Mouse (Mus musculus) lung, postnatal 0 days (tissue): ENCODE measurements around the gene Tbc1d12. TPM values are rescaled to one million over a fixed set of nuclear protein-coding genes. Genes with fewer than 3 reads are reported as not detected.

Experiments
- ATAC-seq: fragments of 200-750 bp; cut with Nextera tagmentation; 2 replicates; pipeline ENCODE4 v1.8.0; 2017; ENCODE audit warnings: moderate library complexity
- DNase-seq: peaks from one replicate; pipeline ENCODE4 v3.0.0-alpha.2; 2016; ENCODE audit warnings: low spot score
- H3K27ac ChIP-seq: fragments of 300-500 bp; sonication (generic); 2 replicates; pipeline ENCODE4 v1.5.1; 2014; ENCODE audit warnings: antibody characterized with exemption, mild to moderate bottlenecking, low read length, mixed read lengths
- H3K27me3 ChIP-seq: fragments of 300-500 bp; sonication (generic); replicated peaks from 2 replicates; pipeline ENCODE4 v1.6.1; 2014; ENCODE audit warnings: low read length, mixed read lengths; ENCODE audit not compliant: insufficient read depth
- H3K36me3 ChIP-seq: fragments of 300-500 bp; sonication (generic); 2 replicates; pipeline ENCODE4 v1.6.1; 2014; ENCODE audit warnings: low read length, mixed read lengths; ENCODE audit not compliant: insufficient read depth
- H3K4me1 ChIP-seq: fragments of 300-500 bp; sonication (generic); 2 replicates; pipeline ENCODE4 v1.6.1; 2014; ENCODE audit warnings: antibody characterized with exemption, low read depth, low read length, mixed read lengths; ENCODE audit not compliant: insufficient read depth
- H3K4me2 ChIP-seq: fragments of 300-500 bp; sonication (generic); replicated peaks from 2 replicates; pipeline ENCODE4 v1.6.1; 2014; ENCODE audit warnings: low read depth, mild to moderate bottlenecking, low read length, moderate library complexity, mixed read lengths
- H3K4me3 ChIP-seq: fragments of 300-500 bp; sonication (generic); 2 replicates; pipeline ENCODE4 v1.5.1; 2014; ENCODE audit warnings: low read depth, low read length
- H3K9ac ChIP-seq: fragments of 300-500 bp; sonication (generic); replicated peaks from 2 replicates; pipeline ENCODE4 v1.6.1; 2014; ENCODE audit warnings: low read depth, mild to moderate bottlenecking
- H3K9me3 ChIP-seq: fragments of 300-500 bp; sonication (generic); 2 replicates; pipeline ENCODE4 v1.6.1; 2016; ENCODE audit warnings: low read length, mixed read lengths
- CTCF ChIP-seq: IDR thresholded peaks from 2 replicates; pipeline ENCODE4 v1.5.1; 2016; ENCODE audit warnings: antibody characterized with exemption, mild to moderate bottlenecking
- EP300 ChIP-seq: IDR thresholded peaks from 2 replicates; pipeline ENCODE4 v1.6.1; 2016; ENCODE audit warnings: antibody characterized with exemption, mild to moderate bottlenecking, control low read depth
- WGBS: fragments of 180-500 bp; shearing (Covaris S2); extraction: QIAGEN DNeasy Blood & Tissue Kit; methylation state at CpG from one replicate; pipeline ENCODE4 v1.1.7; 2014; 5-methylcytosine and 5-hydroxymethylcytosine counted together
- polyA plus RNA-seq: library from polyadenylated mRNA; unstranded; fragments of >200 nt; fragmentation: Nextera tagmentation; extraction: Ambion mirVana; gene quantifications from 2 replicates; pipeline ENCODE4 v1.2.1, GENCODE M21; 2015

The Tbc1d12 gene
- polyA plus RNA-seq, 1 experiment from 2014 or later = 2.8 TPM

GRCm38 (mm10) chr19:38818191-38818590, 18.2 kb upstream of the Tbc1d12 start:
- no peak overlapping the region for H3K27ac ChIP-seq
- H3K27me3 ChIP-seq = no peaks in the 10 kb centered on the region
- ATAC-seq (no peak), DNase-seq (no peak)
- peak overlapping the region; percentile 68 for H3K9ac ChIP-seq
- H3K9me3 ChIP-seq = no peaks in the 10 kb centered on the region
- H3K4me2 ChIP-seq = peak overlapping the region; percentile 83
- 23% methylated on average over 8 of the region's 8 CpGs for WGBS
- TF ChIP-seq EP300 (no peak), CTCF (no peak)
- no peaks in the 10 kb centered on the region; the same call in 1 of the 2 replicates for H3K4me1 ChIP-seq
- peak overlapping the region; percentile 72 for H3K4me3 ChIP-seq
- H3K36me3 ChIP-seq = 0 out of 2 replicates have a peak, but pooled peaks cover 7% of the 10 kb centered on the region

- WGBS = under 1% methylated on average over 34 of the region's 38 CpGs
- H3K27me3 ChIP-seq = no peaks in the 10 kb centered on the region
- ATAC-seq = peak; percentile 98
- no peak within 1 kb of the TSS for H3K27ac ChIP-seq
- H3K4me1 ChIP-seq = no peaks in the 10 kb centered on the region; the same call in 1 of the 2 replicates
- peak within 1 kb of the TSS; percentile 83 for H3K4me2 ChIP-seq
- TF ChIP-seq CTCF (peak; percentile 99), EP300 (no peak)
- no peaks in the 10 kb centered on the region for H3K9me3 ChIP-seq
- 0 out of 2 replicates have a peak, but pooled peaks cover 7% of the 10 kb centered on the region for H3K36me3 ChIP-seq
- DNase-seq = peak; percentile 93
- H3K4me3 ChIP-seq = peak within 1 kb of the TSS; percentile 72
- peak within 1 kb of the TSS; percentile 68 for H3K9ac ChIP-seq
These were observed 17.5 kb upstream of the Tbc1d12 start, which contains the start of gene Noc3l for GRCm38 (mm10) chr19:38818766-38819426. Noc3l (minus strand) TSS chr19:38819237.

- TF ChIP-seq EP300 = no peak
- no peak for TF ChIP-seq CTCF
- H3K4me3 ChIP-seq = peak overlapping the region; percentile 72
- 11% methylated on average over 16 of the region's 16 CpGs for WGBS
These were observed 17.0 kb upstream of the Tbc1d12 start for GRCm38 (mm10) chr19:38819427-38819802.

GRCm38 (mm10) chr19:38820186-38820804, 16.1 kb upstream of the Tbc1d12 start:
- H3K27me3 ChIP-seq = no peaks in the 10 kb centered on the region
- H3K4me1 ChIP-seq = no peaks in the 10 kb centered on the region; the same call in 1 of the 2 replicates
- no peaks in the 10 kb centered on the region for H3K9me3 ChIP-seq
- no peaks in the 10 kb centered on the region for H3K36me3 ChIP-seq
- WGBS = 76% methylated on average over 4 of the region's 4 CpGs
- TF ChIP-seq EP300 (no peak), CTCF (no peak)
- H3K4me3 ChIP-seq = no peak overlapping the region
- no peak overlapping the region for H3K27ac ChIP-seq
- no peak for DNase-seq
- H3K9ac ChIP-seq = no peak overlapping the region
- no peak for ATAC-seq
- no peak overlapping the region for H3K4me2 ChIP-seq

More at GRCm38 (mm10) chr19:38819427-38819802, 17.0 kb upstream of the Tbc1d12 start:
- Histone ChIP-seq H3K36me3 (0 out of 2 replicates have a peak, but pooled peaks cover 7% of the 10 kb centered on the region), H3K27me3 (no peaks in the 10 kb centered on the region), H3K9ac (peak overlapping the region; percentile 68), H3K9me3 (no peaks in the 10 kb centered on the region), H3K27ac (no peak overlapping the region), H3K4me1 (no peaks in the 10 kb centered on the region; the same call in 1 of the 2 replicates), H3K4me2 (peak overlapping the region; percentile 83)
- ATAC-seq (peak; percentile 58), DNase-seq (no peak)

GRCm38 (mm10) chr19:38833224-38833623, 3.2 kb upstream of the Tbc1d12 start:
- Histone ChIP-seq H3K9ac (no peak overlapping the region), H3K27me3 (no peaks in the 10 kb centered on the region), H3K36me3 (no peaks in the 10 kb centered on the region), H3K4me2 (no peak overlapping the region), H3K4me3 (no peak overlapping the region), H3K4me1 (peaks cover 6% of the 10 kb centered on the region; the same call in 1 of the 2 replicates), H3K9me3 (no peaks in the 10 kb centered on the region), H3K27ac (no peak overlapping the region)
- no peak for TF ChIP-seq EP300
- TF ChIP-seq CTCF = no peak
- no peak for ATAC-seq
- DNase-seq = no peak
- WGBS = 47% methylated on average over 1 of the region's 1 CpGs

GRCm38 (mm10) chr19:38836084-38836437, 318 bp upstream of the Tbc1d12 start:
- H3K27ac ChIP-seq = peak overlapping the region; percentile 89
- H3K4me3 ChIP-seq = peak overlapping the region; percentile 85
- H3K36me3 ChIP-seq = no peaks in the 10 kb centered on the region
- ATAC-seq (no peak), DNase-seq (no peak)
- no peaks in the 10 kb centered on the region for H3K27me3 ChIP-seq
- peak overlapping the region; percentile 68 for H3K4me2 ChIP-seq
- no peaks in the 10 kb centered on the region for H3K9me3 ChIP-seq
- peaks cover 7% of the 10 kb centered on the region; the same call in 1 of the 2 replicates for H3K4me1 ChIP-seq
- 18% methylated on average over 10 of the region's 10 CpGs for WGBS
- H3K9ac ChIP-seq = peak overlapping the region; percentile 43
- TF ChIP-seq CTCF = no peak
- no peak for TF ChIP-seq EP300
